Mouse (Mus musculus): ENCODE measurements around the gene Asphd2.

- TF ChIP-seq EP300 (IDR thresholded peaks at IDR 0.05) (no peak), CTCF (IDR thresholded peaks at IDR 0.05) (no peak)
Observed at GRCm38 (mm10) chr5:112399284-112399683, 4.6 kb upstream of the Asphd2 start.

Measured in lung, postnatal 0 days (tissue).